Mouse (Mus musculus): Measurements from ENCODE around the gene Pfdn4. TPM values are rescaled to one million over a fixed set of nuclear protein-coding genes. Genes with fewer than 3 reads are reported as not detected.
"Not testable (repeated sequence)": the region's sequence is repeated elsewhere in the genome, so short reads cannot be mapped to it uniquely, and the experiment has no call there.

The Pfdn4 gene
- 10 to 100 TPM; 19.9 to 27.6 TPM for total RNA-seq (2021)
- long read RNA-seq, experiment 1, transcript Pfdn4-201 (4 exons, 935 nt): major isoform, 15 of 20 reads
- long read RNA-seq, experiment 1, partial matches to known transcripts: 1 of 20 reads
- long read RNA-seq, experiment 1, other reads (novel, unspliced or antisense): 4 of 20 reads
- long read RNA-seq, experiment 2, transcript Pfdn4-201 (4 exons, 935 nt): major isoform, 13 of 17 reads
- long read RNA-seq, experiment 2, partial matches to known transcripts: 3 of 17 reads
- long read RNA-seq, experiment 2, other reads (novel, unspliced or antisense): 0 of 17 reads

- peak; percentile 21 for DNase-seq
Observed at GRCm38 (mm10) chr2:170496154-170496930, at the start of gene Pfdn4. Pfdn4 (plus strand) TSS chr2:170496428.

DNA sequence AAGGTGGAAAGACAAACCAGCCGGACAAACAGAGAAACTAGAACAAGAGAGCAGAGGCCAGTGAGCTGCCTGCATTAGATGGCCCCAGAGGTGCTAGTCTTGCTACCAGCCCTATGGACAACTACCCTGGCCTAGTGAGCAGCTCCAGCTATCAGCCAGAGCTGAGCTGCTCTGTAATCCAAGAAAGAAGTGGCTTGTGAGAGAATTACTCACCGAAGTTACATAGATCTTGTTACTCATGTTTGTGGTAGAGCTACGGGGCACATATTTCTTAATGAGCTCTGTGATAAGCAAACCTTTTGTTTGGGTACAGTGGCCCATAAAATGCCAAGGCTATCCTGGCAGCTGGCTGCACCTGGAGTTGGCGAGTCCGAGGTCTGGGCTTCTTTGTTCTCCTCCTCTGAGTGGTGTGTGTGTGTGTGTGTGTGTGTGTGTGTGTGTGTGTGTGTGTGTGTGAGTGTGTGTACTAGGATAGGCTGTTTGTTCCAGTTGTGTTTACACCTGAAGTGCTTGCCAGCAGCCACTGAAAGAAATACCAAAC, 49.3 kb upstream of the Pfdn4 start:
- DNase-seq: peak; percentile 16

DNA sequence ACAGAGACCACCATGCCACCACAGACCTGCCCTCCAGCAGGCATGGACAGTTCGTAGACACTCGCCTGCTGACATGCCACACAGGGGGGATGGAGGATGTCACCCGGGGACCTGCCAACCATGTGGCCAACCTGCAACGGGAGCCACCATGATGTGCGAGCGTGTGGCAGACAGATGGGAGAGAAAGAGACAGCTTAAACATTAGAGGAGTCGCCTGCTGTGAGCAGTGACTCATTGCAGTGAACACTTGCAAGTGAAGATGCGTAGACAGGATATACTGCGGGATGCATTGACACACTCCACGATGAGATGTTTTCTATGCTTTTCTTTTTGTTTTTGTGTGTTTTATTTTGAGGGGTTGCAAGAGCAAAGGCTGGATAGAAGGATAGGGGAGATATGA, 48.6 kb upstream of the Pfdn4 start:
- no peak for DNase-seq

DNA sequence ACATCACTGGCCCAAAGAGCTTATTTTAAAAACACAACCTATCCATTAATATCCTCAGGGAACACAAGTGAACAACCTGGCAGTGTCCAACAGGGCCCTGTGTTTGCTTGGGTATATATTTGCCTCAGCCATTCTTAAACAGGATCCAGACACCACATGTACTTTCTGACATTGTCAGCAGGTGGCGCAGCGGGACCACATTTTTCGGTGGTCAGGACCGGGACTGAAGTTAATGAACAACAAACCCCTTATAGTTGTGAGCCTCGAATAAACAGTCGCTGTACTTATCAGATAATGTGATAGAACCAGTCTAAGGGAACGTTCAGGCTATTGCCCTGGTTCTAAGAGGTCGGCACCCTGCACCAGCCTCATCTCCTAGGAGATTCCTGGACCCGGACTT, 45.3 kb upstream of the Pfdn4 start:
- peak; percentile 85 for DNase-seq

- DNase-seq: not testable (repeated sequence)
Observed at GRCm38 (mm10) chr2:170453809-170454208, 42.4 kb upstream of the Pfdn4 start.

DNA sequence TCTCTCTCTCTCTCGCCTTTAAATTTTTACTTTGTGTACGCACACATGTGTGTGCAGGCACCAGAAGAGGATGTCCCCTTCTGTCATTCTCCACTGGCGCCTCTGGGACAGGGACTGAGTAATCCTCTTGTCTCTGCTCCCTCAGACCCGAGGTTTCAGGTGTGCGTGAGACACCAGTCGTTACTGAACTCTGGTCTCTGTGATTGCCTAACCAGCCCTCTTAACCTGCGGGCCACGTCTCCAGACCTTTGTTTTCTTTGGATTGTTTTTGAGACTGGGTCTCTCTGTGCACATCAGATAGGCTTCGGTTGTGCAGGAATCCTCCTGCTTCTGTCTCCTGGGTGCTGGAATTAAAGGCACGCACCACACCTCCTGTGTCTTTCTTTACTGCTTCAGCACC, 37.0 kb upstream of the Pfdn4 start:
- DNase-seq: no peak

DNA sequence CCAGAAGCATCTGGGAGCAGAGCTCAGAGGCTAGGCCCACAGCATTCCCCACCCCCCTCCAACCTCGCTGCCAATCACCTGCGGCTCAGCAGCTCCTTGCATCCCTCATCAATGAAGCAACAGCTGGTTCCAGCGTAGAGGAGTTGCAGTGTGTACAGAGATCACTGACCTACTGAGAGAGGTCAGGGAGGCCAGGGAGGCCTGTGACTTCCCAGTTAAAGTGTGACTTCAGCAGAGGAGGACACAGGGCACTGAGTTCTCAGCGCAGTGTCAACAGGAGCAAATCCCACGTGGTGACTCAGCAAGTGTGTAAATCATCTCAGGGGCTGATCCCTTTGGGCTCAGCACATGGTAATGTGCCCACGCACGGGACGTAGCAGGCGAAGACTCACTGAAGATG, 36.4 kb upstream of the Pfdn4 start:
- no peak for DNase-seq

DNA sequence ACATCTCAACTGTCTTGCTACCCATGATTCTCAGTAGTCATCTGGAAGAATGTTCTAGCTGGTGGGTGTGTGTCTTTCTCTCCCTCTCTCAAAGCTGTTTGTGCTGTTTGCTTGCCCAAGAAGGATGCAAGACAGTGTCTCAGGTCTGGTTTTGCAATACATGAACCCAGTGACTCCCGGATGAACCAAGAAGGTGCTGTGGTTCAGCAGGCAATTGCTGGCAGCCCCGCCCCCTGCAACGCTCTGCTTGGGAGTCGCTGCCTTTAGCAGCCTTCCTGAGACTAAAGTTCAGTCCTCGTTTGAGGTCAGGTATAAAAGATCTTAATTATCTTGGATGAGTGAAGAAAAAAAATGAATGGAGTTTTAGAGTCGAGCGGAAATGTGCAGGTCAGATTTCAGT, 34.6 kb upstream of the Pfdn4 start:
- no peak for DNase-seq

GRCm38 (mm10) chr2:170464817-170465216, 31.4 kb upstream of the Pfdn4 start:
- DNase-seq: no peak

GRCm38 (mm10) chr2:170468009-170468408, 28.2 kb upstream of the Pfdn4 start:
- peak; percentile 14 for DNase-seq

- DNase-seq: peak; percentile 78
Observed at GRCm38 (mm10) chr2:170469616-170470308, 26.5 kb upstream of the Pfdn4 start.

DNA sequence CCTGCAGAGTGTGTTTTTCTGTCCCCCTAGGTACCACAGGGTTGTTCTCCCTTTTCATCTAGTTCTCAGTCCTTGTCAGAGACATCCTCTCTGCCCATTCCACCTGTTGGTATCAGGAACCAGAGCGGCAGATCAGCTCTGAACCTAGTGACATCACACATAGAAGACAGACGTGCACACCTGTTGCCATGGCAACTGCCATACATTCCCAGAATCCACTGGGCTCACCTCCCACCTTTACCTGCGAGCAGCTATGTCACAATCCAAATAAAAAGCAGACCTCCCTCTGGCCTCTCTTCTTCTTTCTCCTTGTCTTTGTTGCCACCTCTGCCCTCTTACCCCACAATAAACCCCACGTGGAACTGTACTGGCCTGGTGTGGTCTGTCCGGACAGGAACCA, 25.6 kb upstream of the Pfdn4 start:
- DNase-seq: no peak

DNA sequence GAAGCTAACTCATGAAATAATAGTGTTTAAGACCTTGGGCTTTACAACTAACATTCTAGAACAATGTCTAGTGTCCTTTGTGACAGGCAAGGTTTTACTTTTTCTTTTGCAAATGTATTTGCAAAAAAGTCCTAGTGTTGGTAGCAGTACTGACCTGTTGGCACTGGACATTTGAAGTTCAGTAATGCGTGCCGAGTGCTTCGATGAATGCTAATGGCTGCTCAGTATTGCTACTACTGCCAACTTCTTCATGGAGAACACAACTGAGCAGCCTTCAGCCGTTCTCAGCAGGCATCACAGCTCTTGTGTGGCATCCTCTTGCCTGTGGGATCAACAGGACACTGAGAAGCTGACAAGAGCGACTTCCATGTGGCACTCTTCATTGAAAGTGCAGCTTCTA, 22.1 kb upstream of the Pfdn4 start:
- DNase-seq: no peak

DNA sequence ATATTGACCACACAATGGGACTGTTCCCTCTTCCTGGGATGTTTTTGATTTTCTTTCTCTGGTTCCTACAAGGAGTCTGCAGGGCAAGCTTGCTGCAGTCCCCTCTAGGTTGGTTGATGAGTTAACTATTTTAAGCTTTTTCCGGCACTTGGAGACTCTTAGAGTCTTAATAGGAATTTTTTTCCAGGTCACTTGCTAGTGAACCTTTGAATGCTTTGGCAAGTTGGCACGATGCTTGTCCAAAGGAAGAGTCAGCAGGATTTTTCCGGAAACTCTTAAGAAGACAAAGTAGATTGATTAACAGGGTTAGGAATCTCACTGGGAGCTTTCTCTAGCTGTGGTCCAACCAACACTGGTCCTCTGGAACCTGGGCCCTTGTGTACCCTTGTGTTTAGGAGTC, 21.1 kb upstream of the Pfdn4 start:
- no peak for DNase-seq

DNA sequence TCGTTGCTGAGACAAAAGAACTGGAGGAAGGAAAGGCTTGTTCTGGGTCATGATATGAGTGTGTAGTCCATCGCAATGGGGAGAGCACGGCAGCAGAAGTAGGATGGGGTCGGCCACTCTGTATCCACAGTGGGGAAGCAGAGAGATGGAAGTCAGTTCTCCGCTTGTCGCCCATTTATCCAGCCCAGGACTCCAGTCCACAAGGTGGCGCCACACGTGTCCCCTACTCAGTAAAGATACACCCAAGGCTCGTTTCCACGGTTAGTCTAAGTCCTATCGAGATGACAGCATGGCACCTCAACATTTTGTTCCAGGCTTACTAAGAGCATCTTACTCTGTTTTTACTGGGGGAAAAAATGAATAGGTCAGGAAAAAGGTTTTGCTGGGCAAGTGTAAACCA, 20.0 kb upstream of the Pfdn4 start:
- no peak for DNase-seq

DNA sequence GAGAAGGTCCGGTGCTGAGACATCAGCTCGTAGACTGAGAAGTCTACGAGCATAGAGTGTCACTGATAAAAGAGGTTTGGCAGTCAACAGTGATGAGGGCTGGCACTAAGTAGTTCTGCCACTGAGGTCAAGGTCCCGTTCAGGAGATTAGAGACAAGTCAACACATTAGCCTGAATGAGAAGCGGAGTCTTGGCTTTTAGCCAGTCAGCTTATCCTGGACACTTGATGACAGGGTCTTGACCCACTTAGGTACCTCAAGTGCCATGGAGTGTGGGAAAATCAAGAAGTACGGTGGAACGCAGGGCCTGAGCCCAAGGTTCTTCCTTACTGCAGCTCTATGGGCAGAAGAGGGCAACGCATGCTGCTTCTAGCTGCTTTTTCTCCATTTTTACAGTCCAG, 19.6 kb upstream of the Pfdn4 start:
- DNase-seq: no peak

- DNase-seq: no peak
Observed at GRCm38 (mm10) chr2:170482019-170482540, 14.1 kb upstream of the Pfdn4 start.

DNA sequence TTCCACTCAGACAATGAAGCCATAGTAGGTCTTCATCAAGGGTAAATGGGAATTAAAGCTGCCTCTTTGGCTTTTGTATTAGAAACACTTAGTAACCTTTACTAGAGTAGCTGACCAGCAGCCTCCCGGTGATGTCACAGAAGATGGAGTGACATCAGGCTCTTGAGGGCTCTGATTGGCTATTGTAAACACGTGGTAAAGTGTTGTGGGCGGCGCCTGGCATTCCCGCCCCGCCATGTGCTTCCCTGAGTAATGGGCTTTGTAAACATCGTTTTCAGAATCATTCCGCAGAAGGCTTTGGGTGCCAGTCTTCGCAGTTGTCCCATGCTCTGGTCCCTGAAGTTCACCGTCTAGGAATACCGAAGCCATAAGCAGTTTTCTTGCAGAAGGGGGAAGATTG, 12.3 kb upstream of the Pfdn4 start:
- DNase-seq: no peak

- DNase-seq: no peak
Observed at GRCm38 (mm10) chr2:170487202-170487601, 9.0 kb upstream of the Pfdn4 start.

DNA sequence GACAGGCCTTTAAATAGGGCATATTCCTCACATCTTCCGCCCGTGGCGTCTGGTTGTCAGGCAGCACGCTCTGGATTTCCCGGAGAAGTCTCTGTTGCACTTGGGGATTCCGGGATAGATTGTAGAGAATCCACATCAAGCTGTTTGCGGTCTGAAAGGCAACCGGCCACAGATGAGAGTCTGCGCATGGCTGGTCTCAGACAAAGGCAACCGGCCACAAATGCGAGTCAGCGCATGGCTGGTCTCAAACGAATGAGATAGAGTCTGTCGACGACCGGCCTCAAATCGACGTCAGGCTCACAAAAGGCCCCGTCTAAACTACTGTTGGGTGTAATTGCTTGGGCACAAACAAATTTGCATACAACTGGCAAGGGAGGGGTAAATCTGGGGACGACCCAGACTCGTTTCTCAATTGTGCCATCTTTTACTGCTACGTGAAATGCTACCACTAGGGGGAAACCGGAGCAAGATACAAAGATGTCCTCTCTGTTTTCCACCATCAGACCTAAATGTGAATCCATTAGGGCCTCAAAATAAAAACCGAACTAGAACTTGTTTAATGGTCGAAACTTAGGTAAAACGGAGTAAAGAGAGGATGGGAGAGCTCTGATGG, 8.2 kb upstream of the Pfdn4 start:
- DNase-seq: peak; percentile 28

DNA sequence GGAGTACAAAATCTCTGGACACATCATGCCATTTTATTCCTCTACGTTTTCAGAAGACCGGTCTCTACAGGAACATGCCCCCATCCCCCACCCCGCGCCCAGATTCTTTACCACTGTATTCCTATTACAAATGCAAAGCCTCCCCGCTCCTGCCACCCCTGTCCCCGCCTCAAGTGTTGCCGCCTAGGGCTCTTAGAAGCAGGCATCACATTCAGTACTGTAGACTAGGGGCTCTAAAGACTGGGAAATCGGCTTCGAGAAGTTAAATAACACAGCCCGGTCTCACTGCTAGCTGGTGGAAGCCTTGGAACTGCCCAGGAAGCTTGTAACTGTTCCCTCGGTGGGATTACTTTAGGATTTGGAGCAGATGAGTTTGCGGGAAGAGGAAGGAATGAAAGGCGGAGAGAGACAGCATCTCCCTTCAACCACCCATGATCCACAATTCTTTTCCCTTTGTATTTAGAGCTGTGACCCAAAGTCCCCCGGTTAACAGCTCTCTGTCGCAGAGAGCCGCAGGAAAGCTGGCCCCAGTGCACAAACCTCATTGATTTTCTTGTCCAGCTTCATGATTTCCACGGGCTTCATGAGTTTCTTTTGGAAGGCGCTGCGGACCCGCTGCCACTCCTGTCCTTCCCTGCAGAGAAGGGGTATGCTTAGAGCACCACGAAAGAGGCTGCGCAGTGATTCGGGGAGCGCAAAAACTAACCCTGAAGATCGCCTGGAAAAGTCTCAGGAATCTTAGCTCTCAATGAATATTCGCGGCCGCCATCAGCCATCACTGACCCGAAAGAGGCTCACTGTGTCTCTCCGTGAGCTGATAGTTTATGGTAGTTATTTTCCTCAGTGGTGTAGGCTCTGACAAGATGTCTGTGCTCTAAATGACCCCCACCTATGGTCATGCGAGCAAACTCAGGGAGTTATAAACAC, 1.2 kb upstream of the Pfdn4 start:
- DNase-seq: no peak
